Mouse (Mus musculus) heart, embryonic 16.5 days (tissue): ENCODE results near the gene Erap1. TPM values are rescaled to one million over a fixed set of nuclear protein-coding genes. Genes with fewer than 3 reads are reported as not detected.

Experiments used
- polyA plus RNA-seq: library from polyadenylated mRNA; unstranded; fragments of >200 nt; fragmentation: Nextera tagmentation; extraction: Ambion mirVana; gene quantifications from 2 replicates; pipeline ENCODE4 v1.2.1, GENCODE M21; 2015

Erap1 gene
- polyA plus RNA-seq, 1 experiment from 2014 or later = 18.4 TPM

Other genes with a start within 250 kb of the Erap1 start
- gene Zfp72, start 248.7 kb upstream of the Erap1 start, polyA plus RNA-seq = 4.3 and 4.5 TPM in 2 replicates
- 44.8 and 196 TPM in 2 replicates for gene Ftl1-ps1, start 239.9 kb upstream of the Erap1 start, polyA plus RNA-seq
- 15.0 and 18.3 TPM in 2 replicates for gene Zfp825, start 145.6 kb upstream of the Erap1 start, polyA plus RNA-seq
- 58.3 and 62.8 TPM in 2 replicates for gene Cast, start 169.2 kb downstream of the Erap1 start, polyA plus RNA-seq